Mouse (Mus musculus): ENCODE results near the gene Asb6. TPM values are rescaled to one million over a fixed set of nuclear protein-coding genes. Genes with fewer than 3 reads are reported as not detected.

The Asb6 gene
- total RNA-seq, 1 experiment from 2014 or later: 23.0 TPM

GRCm38 (mm10) chr2:30842615-30843014 is 12.5 kb upstream of the Asb6 start:
- no peak for ATAC-seq (ENCODE audit: extremely low read depth, insufficient number of reproducible peaks, low FRiP score, poor library complexity, severe bottlenecking)

- no peak for ATAC-seq (ENCODE audit: extremely low read depth, insufficient number of reproducible peaks, low FRiP score, poor library complexity, severe bottlenecking)
Measured at GRCm38 (mm10) chr2:30836238-30836990, 6.3 kb upstream of the Asb6 start.

- ATAC-seq (ENCODE audit: extremely low read depth, insufficient number of reproducible peaks, low FRiP score, poor library complexity, severe bottlenecking): no peak
Measured at GRCm38 (mm10) chr2:30834373-30835022, 4.4 kb upstream of the Asb6 start, which contains the start of gene Prrx2. Prrx2 (plus strand) TSS chr2:30834972.

GRCm38 (mm10) chr2:30833644-30834043 is 3.5 kb upstream of the Asb6 start:
- ATAC-seq (ENCODE audit: extremely low read depth, insufficient number of reproducible peaks, low FRiP score, poor library complexity, severe bottlenecking): no peak

- ATAC-seq (ENCODE audit: extremely low read depth, insufficient number of reproducible peaks, low FRiP score, poor library complexity, severe bottlenecking): no peak
Measured at GRCm38 (mm10) chr2:30829315-30829714, 818 bp downstream of the Asb6 start.

- peak; percentile 88 for ATAC-seq (ENCODE audit: extremely low read depth, insufficient number of reproducible peaks, low FRiP score, poor library complexity, severe bottlenecking)
Measured at GRCm38 (mm10) chr2:30827749-30828475, 2.2 kb downstream of the Asb6 start.

GRCm38 (mm10) chr2:30826825-30827748 is 3.0 kb downstream of the Asb6 start:
- ATAC-seq (ENCODE audit: extremely low read depth, insufficient number of reproducible peaks, low FRiP score, poor library complexity, severe bottlenecking): no peak

GRCm38 (mm10) chr2:30823385-30824153 is 6.6 kb downstream of the Asb6 start:
- ATAC-seq (ENCODE audit: extremely low read depth, insufficient number of reproducible peaks, low FRiP score, poor library complexity, severe bottlenecking): no peak

GRCm38 (mm10) chr2:30822460-30822859 is 7.7 kb downstream of the Asb6 start:
- ATAC-seq (ENCODE audit: extremely low read depth, insufficient number of reproducible peaks, low FRiP score, poor library complexity, severe bottlenecking): no peak

GRCm38 (mm10) chr2:30821073-30821472 is 9.1 kb downstream of the Asb6 start:
- no peak for ATAC-seq (ENCODE audit: extremely low read depth, insufficient number of reproducible peaks, low FRiP score, poor library complexity, severe bottlenecking)

- ATAC-seq (ENCODE audit: extremely low read depth, insufficient number of reproducible peaks, low FRiP score, poor library complexity, severe bottlenecking): no peak
Measured at GRCm38 (mm10) chr2:30819873-30820272, 10.3 kb downstream of the Asb6 start.

- no peak for ATAC-seq (ENCODE audit: extremely low read depth, insufficient number of reproducible peaks, low FRiP score, poor library complexity, severe bottlenecking)
Measured at GRCm38 (mm10) chr2:30816383-30816782, 13.8 kb downstream of the Asb6 start.

GRCm38 (mm10) chr2:30810573-30810972 is 19.6 kb downstream of the Asb6 start:
- no peak for ATAC-seq (ENCODE audit: extremely low read depth, insufficient number of reproducible peaks, low FRiP score, poor library complexity, severe bottlenecking)

- ATAC-seq (ENCODE audit: extremely low read depth, insufficient number of reproducible peaks, low FRiP score, poor library complexity, severe bottlenecking): no peak
Measured at GRCm38 (mm10) chr2:30809503-30809902, 20.6 kb downstream of the Asb6 start.

GRCm38 (mm10) chr2:30808296-30808655 is 21.9 kb downstream of the Asb6 start:
- no peak for ATAC-seq (ENCODE audit: extremely low read depth, insufficient number of reproducible peaks, low FRiP score, poor library complexity, severe bottlenecking)

GRCm38 (mm10) chr2:30807648-30808295 is 22.4 kb downstream of the Asb6 start, which contains the start of gene Ntmt1:
Ntmt1 (plus strand) TSS chr2:30807826.
- peak; percentile 93 for ATAC-seq (ENCODE audit: extremely low read depth, insufficient number of reproducible peaks, low FRiP score, poor library complexity, severe bottlenecking)

GRCm38 (mm10) chr2:30807147-30807647 is 22.9 kb downstream of the Asb6 start:
- no peak for ATAC-seq (ENCODE audit: extremely low read depth, insufficient number of reproducible peaks, low FRiP score, poor library complexity, severe bottlenecking)
